Mouse (Mus musculus): ENCODE results near the gene Npb.

- no peak for TF ChIP-seq EP300 (optimal IDR thresholded peaks at IDR 0.05)
- no peak for TF ChIP-seq CTCF (IDR thresholded peaks at IDR 0.05; ENCODE audit: low read depth)
Measured at GRCm38 (mm10) chr11:120618619-120619535, 10.6 kb downstream of the Npb start.

All from stomach, postnatal 0 days (tissue).